Mouse (Mus musculus) neural tube, embryonic 11.5 days (tissue): ENCODE results near the gene Rheb. TPM values are rescaled to one million over a fixed set of nuclear protein-coding genes. Genes with fewer than 3 reads are reported as not detected.

ENCODE experiments used
- ATAC-seq: fragments of 200-750 bp; cut with Nextera tagmentation; 2 replicates; pipeline ENCODE4 v1.8.0; 2017; ENCODE audit warnings: moderate number of reproducible peaks, mild to moderate bottlenecking, moderate TSS enrichment, moderate library complexity; ENCODE audit not compliant: insufficient read depth, low FRiP score, low TSS enrichment
- DNase-seq: peaks from one replicate; pipeline ENCODE4 v3.0.0-alpha.2; 2015; ENCODE audit warnings: low spot score
- H3K27ac ChIP-seq: fragments of 300-500 bp; sonication (generic); 2 replicates; pipeline ENCODE4 v1.5.1; 2014; ENCODE audit warnings: low read depth, mild to moderate bottlenecking, low read length
- H3K27me3 ChIP-seq: fragments of 300-500 bp; sonication (generic); 2 replicates; pipeline ENCODE4 v1.6.1; 2014; ENCODE audit warnings: mild to moderate bottlenecking, low read length, mixed read lengths; ENCODE audit not compliant: control insufficient read depth, insufficient read depth
- H3K36me3 ChIP-seq: fragments of 300-500 bp; sonication (generic); 2 replicates; pipeline ENCODE4 v1.6.1; 2014; ENCODE audit warnings: mild to moderate bottlenecking, low read length, moderate library complexity, mixed read lengths; ENCODE audit not compliant: control insufficient read depth, insufficient read depth
- H3K4me1 ChIP-seq: fragments of 300-500 bp; sonication (generic); 2 replicates; pipeline ENCODE4 v1.6.1; 2014; ENCODE audit warnings: low read length, mixed read lengths; ENCODE audit not compliant: control insufficient read depth, insufficient read depth
- H3K4me2 ChIP-seq: fragments of 300-500 bp; sonication (generic); 2 replicates; pipeline ENCODE4 v1.6.1; 2014; ENCODE audit warnings: low read depth, mild to moderate bottlenecking, moderate library complexity
- H3K4me3 ChIP-seq: fragments of 300-500 bp; sonication (generic); 2 replicates; pipeline ENCODE4 v1.5.1; 2014; ENCODE audit warnings: low read depth, low read length
- H3K9ac ChIP-seq: fragments of 300-500 bp; sonication (generic); 2 replicates; pipeline ENCODE4 v1.6.1; 2014; ENCODE audit warnings: mild to moderate bottlenecking, low read length
- H3K9me3 ChIP-seq: fragments of 300-500 bp; sonication (generic); 2 replicates; pipeline ENCODE4 v1.6.1; 2016; ENCODE audit warnings: low read length; ENCODE audit not compliant: control insufficient read depth
- WGBS: fragments of 180-500 bp; shearing (Covaris S2); extraction: QIAGEN DNeasy Blood & Tissue Kit; methylation state at CpG from one replicate; pipeline ENCODE4 v1.1.7; 2014; 5-methylcytosine and 5-hydroxymethylcytosine counted together
- polyA plus RNA-seq: library from polyadenylated mRNA; unstranded; fragments of >200 nt; fragmentation: Nextera tagmentation; extraction: Ambion mirVana; gene quantifications from 2 replicates; pipeline ENCODE4 v1.2.1, GENCODE M21; 2014

Gene Rheb
- polyA plus RNA-seq, result 175 and 188 TPM in 2 replicates

DNA sequence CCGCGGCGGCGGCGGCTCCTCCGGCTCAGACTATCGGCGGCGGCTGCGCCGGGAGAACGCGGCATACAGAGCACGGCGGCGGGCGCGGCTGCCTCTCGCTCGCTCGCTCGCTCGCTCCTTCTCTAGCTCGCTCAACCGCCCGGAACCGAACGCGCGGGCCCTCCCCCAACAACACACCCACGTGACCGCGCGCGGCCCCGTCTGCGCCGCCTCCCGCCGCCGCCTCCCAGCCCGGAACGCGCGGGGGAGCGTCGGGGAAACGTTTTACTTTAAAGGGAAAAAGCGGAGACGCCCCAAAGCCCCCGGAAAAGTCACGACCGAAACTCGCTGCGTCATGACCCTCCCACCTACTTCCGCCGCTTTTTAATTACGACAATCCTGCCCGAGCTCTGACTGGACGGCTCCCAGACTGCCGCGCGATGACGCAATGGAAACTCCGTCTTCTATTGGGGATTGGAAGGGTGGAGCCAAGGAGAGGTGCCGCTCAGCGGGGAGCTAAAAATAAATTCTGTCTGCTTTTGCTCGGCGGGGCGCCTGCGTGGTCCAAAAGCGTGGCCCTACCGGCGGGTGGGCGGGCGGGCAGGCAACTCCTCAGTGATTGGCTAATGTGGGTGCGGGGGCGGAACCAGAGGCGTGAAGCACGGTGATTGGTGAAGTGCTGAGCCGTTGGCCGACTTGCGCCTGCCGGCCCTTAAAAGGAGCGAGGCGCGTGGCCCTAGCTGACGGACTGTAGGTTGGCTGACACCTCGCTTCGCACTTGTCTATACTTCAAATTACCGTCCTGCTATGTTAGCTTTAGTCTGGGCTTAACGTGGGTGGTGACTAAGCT, at the start of gene Rheb:
Rheb (minus strand) TSS at position 351 of the 829 bp plus-strand sequence.
- H3K4me3 ChIP-seq, result peak within 1 kb of the TSS; percentile 92
- H3K4me2 ChIP-seq, result peak within 1 kb of the TSS; percentile 89
- ATAC-seq, result peak; percentile 97
- H3K9ac ChIP-seq, result peak within 1 kb of the TSS; percentile 93
- H3K27ac ChIP-seq, result peak within 1 kb of the TSS; percentile 98
- no peaks in the 10 kb centered on the region for H3K27me3 ChIP-seq
- DNase-seq, result peak; percentile 98
- H3K36me3 ChIP-seq, result no peaks in the 10 kb centered on the region
- no peaks in the 10 kb centered on the region for H3K9me3 ChIP-seq
- under 1% methylated on average over 86 of the region's 92 CpGs for WGBS
- peaks cover 13% of the 10 kb centered on the region for H3K4me1 ChIP-seq

DNA sequence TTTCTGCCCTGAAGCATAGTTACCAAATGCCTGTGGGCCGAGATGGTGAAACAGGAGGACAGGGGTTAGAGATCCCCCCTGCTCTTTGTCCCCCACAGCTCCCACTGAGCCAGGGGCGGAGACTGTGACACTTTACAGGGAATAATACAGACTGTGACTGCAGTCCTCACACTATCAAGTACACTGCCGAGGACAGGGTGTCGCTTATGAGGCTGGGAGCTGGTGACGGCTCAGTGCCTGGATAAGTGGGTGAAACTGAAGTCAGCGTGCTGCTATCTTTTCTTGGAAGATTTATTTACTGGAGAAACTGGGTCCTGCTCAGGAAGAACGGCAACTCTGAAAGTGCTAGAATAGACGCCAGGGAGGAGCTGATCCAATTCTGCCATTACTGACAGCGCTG, 47.4 kb upstream of the Rheb start:
- Histone ChIP-seq H3K4me2 (no peak overlapping the region), H3K4me3 (no peak overlapping the region), H3K27me3 (no peaks in the 10 kb centered on the region), H3K36me3 (peaks cover 3% of the 10 kb centered on the region; the same call in 1 of the 2 replicates), H3K4me1 (no peaks in the 10 kb centered on the region), H3K27ac (no peak overlapping the region), H3K9me3 (no peaks in the 10 kb centered on the region), H3K9ac (no peak overlapping the region)
- WGBS, result 63% methylated on average over 9 of the region's 9 CpGs
- DNase-seq, result no peak
- no peak for ATAC-seq

DNA sequence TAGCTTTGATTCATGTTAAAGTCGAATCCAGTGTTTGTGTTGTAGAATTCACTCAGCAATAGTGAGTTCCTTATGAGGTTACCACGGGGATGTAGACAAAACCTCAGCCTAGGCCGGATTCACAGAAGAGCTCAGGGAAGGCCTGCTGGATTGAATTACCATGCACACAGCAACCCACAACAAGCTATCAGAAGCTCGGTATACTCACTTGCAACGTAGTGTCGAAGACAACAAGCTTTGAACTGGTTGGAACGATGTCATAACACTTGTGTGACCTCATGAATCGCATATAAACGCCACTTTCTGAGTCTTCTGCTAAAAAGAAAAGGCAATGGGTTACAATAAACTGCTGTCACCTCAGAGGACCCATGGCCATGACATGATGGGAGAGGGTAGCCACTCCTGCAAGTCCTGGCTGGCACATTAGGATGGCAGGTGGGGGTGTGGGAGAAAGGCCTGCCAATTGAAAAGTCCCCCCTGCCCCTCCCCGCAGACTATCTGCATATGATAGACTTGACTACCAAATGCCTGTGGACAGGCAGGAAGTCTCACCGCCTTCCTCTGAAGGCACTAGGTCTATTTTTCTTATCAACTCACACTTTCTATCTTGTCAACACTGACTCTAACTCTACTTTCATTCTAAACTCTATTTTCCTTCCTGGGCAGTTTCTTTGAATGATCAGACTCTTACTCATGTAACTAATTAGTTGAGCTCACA, 46.6 kb upstream of the Rheb start:
- Histone ChIP-seq H3K4me2 (no peak overlapping the region), H3K4me3 (no peak overlapping the region), H3K36me3 (peaks cover 3% of the 10 kb centered on the region; the same call in 1 of the 2 replicates), H3K27me3 (no peaks in the 10 kb centered on the region), H3K9me3 (no peaks in the 10 kb centered on the region), H3K4me1 (no peaks in the 10 kb centered on the region), H3K27ac (no peak overlapping the region), H3K9ac (no peak overlapping the region)
- WGBS, result 88% methylated on average over 11 of the region's 11 CpGs
- ATAC-seq (no peak), DNase-seq (no peak)

DNA sequence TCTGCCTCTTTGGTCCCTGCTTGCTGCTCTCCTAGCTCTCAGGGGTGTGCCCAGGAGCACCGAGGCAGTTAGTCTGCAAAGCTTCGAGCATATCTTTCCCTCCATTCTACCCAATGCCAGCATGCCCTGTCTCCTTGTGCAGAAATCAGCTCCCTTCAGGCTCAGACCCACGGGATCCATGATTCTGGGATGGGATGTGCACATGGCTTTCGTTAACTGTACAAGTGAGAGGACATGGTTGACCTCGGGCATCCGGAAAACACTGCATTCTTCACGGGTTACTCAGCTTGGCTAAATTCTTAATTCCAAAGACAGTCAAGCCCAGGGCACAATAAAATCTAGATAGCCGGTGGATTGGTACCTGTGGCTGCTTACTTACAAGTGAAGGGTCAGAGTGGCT, 44.8 kb upstream of the Rheb start:
- 92% methylated on average over 8 of the region's 8 CpGs for WGBS
- H3K4me2 ChIP-seq, result no peak overlapping the region
- peaks cover 3% of the 10 kb centered on the region; the same call in 1 of the 2 replicates for H3K36me3 ChIP-seq
- DNase-seq (no peak), ATAC-seq (no peak)
- H3K4me3 ChIP-seq, result no peak overlapping the region
- H3K9me3 ChIP-seq, result no peaks in the 10 kb centered on the region
- no peak overlapping the region for H3K27ac ChIP-seq
- no peaks in the 10 kb centered on the region for H3K4me1 ChIP-seq
- no peak overlapping the region for H3K9ac ChIP-seq
- no peaks in the 10 kb centered on the region for H3K27me3 ChIP-seq

DNA sequence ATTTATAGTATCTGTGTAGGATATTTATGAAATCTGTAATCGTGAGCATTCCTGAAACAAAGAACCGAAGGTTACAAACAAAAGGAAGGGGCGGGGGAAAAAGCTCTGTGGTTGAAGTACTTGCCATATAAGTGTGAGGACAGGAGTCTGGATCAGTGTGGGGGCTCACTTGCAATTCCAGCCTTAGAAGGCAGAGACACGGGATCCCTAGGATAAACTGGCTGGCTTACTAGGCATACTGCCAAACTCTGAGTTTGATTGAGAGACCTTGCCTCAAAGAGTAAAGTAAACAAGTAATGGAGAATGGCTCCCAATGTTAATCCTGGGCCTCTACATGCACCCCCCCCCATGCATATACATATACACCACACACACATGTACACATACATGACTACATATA, 36.3 kb upstream of the Rheb start:
- Histone ChIP-seq H3K4me2 (no peak overlapping the region), H3K27ac (no peak overlapping the region), H3K36me3 (no peaks in the 10 kb centered on the region), H3K9me3 (no peaks in the 10 kb centered on the region), H3K9ac (no peak overlapping the region), H3K4me1 (no peaks in the 10 kb centered on the region), H3K4me3 (no peak overlapping the region), H3K27me3 (no peaks in the 10 kb centered on the region)
- ATAC-seq, result no peak
- 79% methylated on average over 4 of the region's 4 CpGs for WGBS
- DNase-seq, result no peak

DNA sequence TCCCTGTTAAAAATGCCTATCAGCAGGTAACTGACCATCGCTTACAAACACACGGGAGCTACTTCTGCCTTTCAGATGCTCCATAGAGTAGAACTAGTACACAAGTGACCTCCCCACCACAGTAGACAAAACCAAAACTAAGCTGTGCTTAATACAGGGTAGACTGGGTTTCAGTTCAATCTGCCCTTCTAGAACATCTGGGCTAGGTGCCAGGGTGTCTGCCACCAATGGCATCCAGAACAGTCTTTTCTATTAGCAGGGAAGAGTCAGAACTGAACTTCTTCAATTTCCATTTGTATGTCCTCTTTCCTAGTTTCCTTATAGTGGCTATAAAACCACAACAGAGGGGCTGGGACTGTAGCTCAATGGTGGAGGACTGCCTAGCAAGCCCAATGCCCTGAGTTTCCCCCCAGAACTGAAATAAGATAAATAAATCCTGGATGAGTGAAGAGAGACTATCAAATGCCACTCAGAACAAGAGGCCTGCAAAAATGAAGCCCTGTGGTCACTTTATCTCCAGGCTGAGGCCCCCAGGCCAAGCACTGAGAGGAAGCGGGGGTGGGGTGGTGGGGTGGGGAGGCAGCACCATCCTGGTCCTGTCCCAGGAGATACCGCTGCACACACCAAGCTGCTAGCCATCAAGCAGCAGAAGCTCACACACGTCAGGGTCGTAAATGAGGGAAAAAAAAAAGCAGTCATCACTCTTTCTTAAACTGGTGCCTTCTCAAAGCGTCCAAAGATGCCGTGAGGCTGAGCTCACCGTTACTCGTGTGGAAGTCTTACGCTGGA, 35.6 kb upstream of the Rheb start:
- DNase-seq, result no peak
- 75% methylated on average over 11 of the region's 11 CpGs for WGBS
- ATAC-seq, result no peak
- Histone ChIP-seq H3K9ac (no peak overlapping the region), H3K9me3 (no peaks in the 10 kb centered on the region), H3K27ac (no peak overlapping the region), H3K36me3 (no peaks in the 10 kb centered on the region), H3K4me1 (no peaks in the 10 kb centered on the region), H3K4me2 (no peak overlapping the region), H3K27me3 (no peaks in the 10 kb centered on the region), H3K4me3 (no peak overlapping the region)

DNA sequence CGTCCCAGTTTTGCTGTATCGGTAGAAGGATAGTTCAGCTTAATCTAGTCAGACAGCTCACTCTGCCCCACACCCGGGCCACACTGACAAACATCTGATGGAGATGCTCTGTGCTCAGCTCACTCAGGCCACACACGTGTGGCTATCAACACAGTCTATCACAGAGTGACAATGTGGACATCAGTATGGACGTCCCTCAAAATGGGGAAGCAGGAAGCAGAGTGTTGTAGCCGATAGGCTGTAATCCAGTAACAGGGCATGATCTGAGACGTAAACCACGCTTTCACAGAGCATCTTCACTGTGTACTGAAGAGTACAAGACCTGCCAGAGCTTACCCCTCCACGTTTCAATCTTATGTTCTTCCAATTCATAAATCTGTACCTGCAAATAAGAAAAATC, 34.2 kb upstream of the Rheb start:
- H3K36me3 ChIP-seq, result no peaks in the 10 kb centered on the region

DNA sequence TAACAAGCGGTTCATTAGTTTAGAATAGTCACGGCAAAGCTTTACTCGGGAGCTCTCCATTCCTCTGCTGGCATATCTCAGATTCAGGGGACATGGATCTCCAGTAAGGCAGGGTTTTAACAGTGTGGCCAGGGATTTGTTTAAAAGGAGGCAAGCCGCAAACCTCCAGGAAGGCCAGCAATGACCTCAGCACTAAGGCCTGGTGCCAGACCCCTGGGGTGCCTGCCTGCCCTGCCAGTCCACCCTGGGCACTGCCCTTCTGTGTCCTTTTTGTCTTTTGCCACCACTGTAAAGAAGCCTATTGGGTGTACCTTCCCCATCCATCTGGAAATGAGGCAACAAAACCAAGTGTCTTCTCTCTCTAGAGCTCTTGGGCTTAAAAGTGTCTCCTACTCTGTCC, 31.7 kb upstream of the Rheb start:
- 87% methylated on average over 4 of the region's 4 CpGs for WGBS
- Histone ChIP-seq H3K27me3 (no peaks in the 10 kb centered on the region), H3K9ac (no peak overlapping the region), H3K4me1 (no peaks in the 10 kb centered on the region), H3K4me3 (no peak overlapping the region), H3K27ac (no peak overlapping the region), H3K9me3 (no peaks in the 10 kb centered on the region), H3K4me2 (no peak overlapping the region), H3K36me3 (no peaks in the 10 kb centered on the region)
- ATAC-seq (no peak), DNase-seq (no peak)

More for the DNA sequence above, 34.2 kb upstream of the Rheb start:
- no peak overlapping the region for H3K27ac ChIP-seq
- DNase-seq, result no peak
- 89% methylated on average over 9 of the region's 9 CpGs for WGBS
- no peak overlapping the region for H3K9ac ChIP-seq
- ATAC-seq, result no peak
- no peaks in the 10 kb centered on the region for H3K9me3 ChIP-seq
- H3K27me3 ChIP-seq, result no peaks in the 10 kb centered on the region
- no peaks in the 10 kb centered on the region for H3K4me1 ChIP-seq
- no peak overlapping the region for H3K4me3 ChIP-seq
- H3K4me2 ChIP-seq, result no peak overlapping the region
